Mouse (Mus musculus) thymus, adult 2 months (tissue): ENCODE results near the gene Tia1. TPM values are rescaled to one million over a fixed set of nuclear protein-coding genes. Genes with fewer than 3 reads are reported as not detected.

ENCODE experiments used
- DNase-seq: peaks from one replicate; pipeline ENCODE4 v3.0.0; 2021
- H3K27ac ChIP-seq: fragments of 200-500 bp; 2 replicates; pipeline ENCODE4 v1.5.1; 2012; ENCODE audit warnings: low read length, control low read depth; ENCODE audit not compliant: control insufficient read depth, insufficient read depth
- H3K27me3 ChIP-seq: fragments of 200-500 bp; 2 replicates; pipeline ENCODE4 v1.6.1; 2012; ENCODE audit warnings: mild to moderate bottlenecking, low read length, moderate library complexity, mixed read lengths; ENCODE audit not compliant: control insufficient read depth, insufficient read depth
- H3K36me3 ChIP-seq: fragments of 200-500 bp; 2 replicates; pipeline ENCODE4 v1.6.1; 2012; ENCODE audit warnings: mild to moderate bottlenecking, low read length, moderate library complexity; ENCODE audit not compliant: control insufficient read depth, insufficient read depth
- H3K4me1 ChIP-seq: fragments of 200-500 bp; replicated peaks from 2 replicates; pipeline ENCODE4 v1.6.1; 2012; ENCODE audit warnings: low read length; ENCODE audit not compliant: control insufficient read depth, insufficient read depth
- H3K4me3 ChIP-seq: fragments of 200-500 bp; 2 replicates; pipeline ENCODE4 v1.5.1; 2012; ENCODE audit warnings: mild to moderate bottlenecking, low read length, control low read depth, moderate library complexity; ENCODE audit not compliant: control insufficient read depth, insufficient read depth
- CTCF ChIP-seq: fragments of 200-500 bp; IDR thresholded peaks from 2 replicates; pipeline ENCODE4 v1.5.1; 2012; ENCODE audit warnings: mild to moderate bottlenecking, control low read depth, low read length, moderate library complexity, borderline replicate concordance; ENCODE audit not compliant: control insufficient read depth, poor library complexity, insufficient read depth; ENCODE audit errors: extremely low read depth
- POLR2A ChIP-seq: fragments of 200-500 bp; IDR thresholded peaks from 2 replicates; pipeline ENCODE4 v1.6.1; 2012; ENCODE audit warnings: mild to moderate bottlenecking, low read length, control low read depth, moderate library complexity; ENCODE audit not compliant: control insufficient read depth, poor library complexity, insufficient read depth; ENCODE audit errors: extremely low read depth
- WGBS: fragments of 180-500 bp; shearing (Covaris S2); methylation state at CpG from one replicate; pipeline ENCODE4 v1.1.7; 2018; 5-methylcytosine and 5-hydroxymethylcytosine counted together
- polyA plus RNA-seq: library from polyadenylated mRNA; depleted of rRNA; stranded (reverse); fragments of >200 nt; gene quantifications from 2 replicates; pipeline ENCODE4 v1.2.3, GENCODE M21; 2012

The Tia1 gene
- polyA plus RNA-seq, 1 experiment, result 83.4 TPM

DNA sequence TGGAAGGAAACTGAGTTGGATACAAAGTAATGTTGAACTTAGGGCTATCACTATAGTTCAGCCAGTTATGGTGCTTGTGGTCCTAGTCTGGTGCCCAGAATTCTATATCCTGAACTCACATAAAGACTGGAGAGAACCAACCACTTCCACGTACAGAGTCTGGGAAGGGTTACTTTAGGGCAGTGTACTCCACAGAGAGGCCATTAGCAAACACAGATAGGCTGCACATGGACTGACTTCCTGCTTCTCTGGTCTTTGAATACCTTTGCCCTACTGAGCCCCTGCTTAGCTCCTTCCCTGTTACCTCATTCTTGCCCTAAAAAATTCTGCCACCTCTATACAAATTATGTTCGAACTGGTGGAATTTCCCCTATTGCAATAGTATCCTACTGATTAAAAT lies 4.0 kb upstream of the Tia1 start:
- H3K4me1 ChIP-seq, result peaks cover 8% of the 10 kb centered on the region
- no peak overlapping the region for H3K27ac ChIP-seq
- no peak overlapping the region for H3K4me3 ChIP-seq
- H3K27me3 ChIP-seq, result no peaks in the 10 kb centered on the region
- TF ChIP-seq CTCF (no peak), POLR2A (no peak)
- WGBS, result 87% methylated on average over 2 of the region's 2 CpGs
- DNase-seq, result no peak
- H3K36me3 ChIP-seq, result no peaks in the 10 kb centered on the region

DNA sequence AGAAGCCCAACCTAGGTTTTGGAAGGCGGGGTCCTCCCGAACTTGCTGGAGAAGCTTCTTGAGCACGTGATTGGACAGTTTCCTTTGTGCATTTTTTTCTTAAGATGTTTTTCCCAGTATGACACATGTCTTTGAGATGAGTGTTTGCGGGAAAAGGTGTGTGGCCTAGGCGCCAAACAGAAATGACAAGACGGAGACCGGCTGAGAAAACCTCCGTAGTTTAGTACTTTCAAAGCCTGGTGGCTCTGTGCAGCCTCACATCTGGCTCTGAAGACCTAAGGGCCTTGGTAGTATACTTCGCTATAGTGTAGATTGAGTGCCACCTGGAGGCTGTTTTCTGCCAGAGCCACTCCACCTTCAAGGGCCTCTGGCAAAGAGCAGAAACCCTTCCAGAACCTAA lies 3.0 kb upstream of the Tia1 start:
- WGBS, result 6% methylated on average over 9 of the region's 9 CpGs
- Histone ChIP-seq H3K27ac (no peak overlapping the region), H3K4me1 (peaks cover 8% of the 10 kb centered on the region), H3K36me3 (no peaks in the 10 kb centered on the region), H3K27me3 (no peaks in the 10 kb centered on the region), H3K4me3 (no peak overlapping the region)
- peak; percentile 86 for DNase-seq
- TF ChIP-seq POLR2A (no peak), CTCF (no peak)

DNA sequence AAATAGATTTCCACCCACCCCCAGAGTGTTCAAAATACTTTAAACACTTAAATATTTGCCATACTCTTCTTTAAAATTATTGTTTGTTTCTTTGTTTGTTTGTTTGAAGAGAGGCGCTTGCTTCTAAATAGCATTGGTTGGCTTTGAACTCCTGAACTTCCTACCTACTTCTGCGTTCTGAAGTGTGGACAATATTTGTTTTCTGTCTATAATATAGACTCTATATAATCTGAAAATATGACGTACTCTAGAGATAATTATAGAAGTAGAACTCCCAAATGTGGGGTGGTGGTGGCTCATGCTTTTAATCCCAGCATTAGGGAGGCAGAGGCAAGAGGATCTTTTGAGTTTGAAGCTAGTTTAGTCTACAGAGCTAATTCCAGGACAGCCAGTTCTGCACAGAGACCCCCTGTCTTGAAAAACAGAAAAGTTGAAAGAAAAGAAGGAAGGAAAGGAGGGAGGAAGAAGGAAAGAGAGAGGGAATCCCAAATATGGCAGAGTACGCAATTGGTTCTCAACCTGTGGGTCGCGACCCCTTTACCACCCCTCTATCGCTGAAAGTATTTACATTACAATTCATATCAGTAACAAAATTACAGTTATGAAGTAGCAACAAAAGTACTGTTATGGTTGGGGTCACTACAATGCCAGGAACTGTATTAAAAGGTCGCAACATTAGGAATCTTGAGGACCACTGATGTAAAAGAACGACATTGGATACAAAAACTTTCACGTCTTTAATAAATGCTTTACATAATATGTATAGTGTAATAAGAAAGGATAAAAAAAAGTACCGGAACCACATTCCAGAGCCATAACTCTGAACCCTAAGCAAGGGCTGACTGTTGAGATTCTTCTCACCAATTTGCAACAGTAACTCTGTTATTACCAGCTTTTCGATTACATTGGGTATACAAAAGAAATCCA lies 1.1 kb upstream of the Tia1 start:
- Histone ChIP-seq H3K36me3 (no peaks in the 10 kb centered on the region), H3K4me3 (no peak overlapping the region)

DNA sequence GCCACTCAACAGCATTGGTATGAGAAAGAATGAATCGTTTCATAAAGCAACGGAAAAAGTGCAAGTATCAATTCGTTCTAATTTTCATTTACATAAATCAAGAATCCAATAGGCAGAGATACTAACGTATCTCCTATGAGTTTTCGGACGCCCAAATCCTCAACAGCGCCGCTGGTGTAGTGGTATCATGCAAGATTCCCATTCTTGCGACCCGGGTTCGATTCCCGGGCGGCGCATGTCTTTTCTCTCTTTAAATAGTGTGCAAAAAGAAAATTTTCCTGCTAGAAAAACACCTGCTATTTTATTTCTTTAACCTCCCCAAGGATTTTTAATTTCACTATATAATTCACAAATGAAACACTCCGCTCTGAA lies 305 bp upstream of the Tia1 start:
- Histone ChIP-seq H3K4me3 (peak overlapping the region; percentile 67), H3K36me3 (no peaks in the 10 kb centered on the region), H3K27ac (no peak overlapping the region; the same call in 1 of the 2 replicates), H3K4me1 (peaks cover 5% of the 10 kb centered on the region), H3K27me3 (no peaks in the 10 kb centered on the region)
- peak; percentile 81 for DNase-seq
- under 1% methylated on average over 15 of the region's 15 CpGs for WGBS
- TF ChIP-seq POLR2A, result no peak
- no peak for TF ChIP-seq CTCF

More for the DNA sequence above, 1.1 kb upstream of the Tia1 start:
- no peak for DNase-seq
- no peak overlapping the region for H3K27ac ChIP-seq
- 57% methylated on average over 12 of the region's 12 CpGs for WGBS
- H3K27me3 ChIP-seq, result no peaks in the 10 kb centered on the region
- H3K4me1 ChIP-seq, result peaks cover 5% of the 10 kb centered on the region
- TF ChIP-seq CTCF (no peak), POLR2A (no peak)

DNA sequence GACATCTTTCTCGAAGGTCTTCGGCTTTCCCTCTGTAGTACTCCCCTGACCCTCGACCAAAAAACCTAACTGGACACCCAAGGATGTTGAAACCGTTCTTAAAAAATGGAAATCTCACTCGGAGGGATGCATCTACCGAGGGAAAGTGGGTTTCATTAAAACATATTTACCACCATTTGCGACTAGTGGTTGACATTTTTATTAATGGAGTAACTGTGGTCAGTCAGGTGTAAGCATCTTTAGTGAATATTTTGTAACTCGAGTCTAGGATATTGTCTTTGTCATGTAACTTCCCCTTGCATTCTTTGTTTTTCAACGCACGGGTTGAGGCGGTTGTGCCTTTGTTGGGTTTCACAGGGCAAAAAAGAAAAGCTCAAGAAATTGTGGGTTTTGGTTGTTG lies 977 bp downstream of the Tia1 start:
- Histone ChIP-seq H3K36me3 (no peaks in the 10 kb centered on the region), H3K4me1 (peaks cover 5% of the 10 kb centered on the region), H3K27ac (no peak overlapping the region; the same call in 1 of the 2 replicates), H3K27me3 (no peaks in the 10 kb centered on the region), H3K4me3 (peak overlapping the region; percentile 26; the same call in 1 of the 2 replicates)
- TF ChIP-seq CTCF, result no peak
- DNase-seq, result peak; percentile 16
- 0% methylated on average over 11 of the region's 11 CpGs for WGBS

DNA sequence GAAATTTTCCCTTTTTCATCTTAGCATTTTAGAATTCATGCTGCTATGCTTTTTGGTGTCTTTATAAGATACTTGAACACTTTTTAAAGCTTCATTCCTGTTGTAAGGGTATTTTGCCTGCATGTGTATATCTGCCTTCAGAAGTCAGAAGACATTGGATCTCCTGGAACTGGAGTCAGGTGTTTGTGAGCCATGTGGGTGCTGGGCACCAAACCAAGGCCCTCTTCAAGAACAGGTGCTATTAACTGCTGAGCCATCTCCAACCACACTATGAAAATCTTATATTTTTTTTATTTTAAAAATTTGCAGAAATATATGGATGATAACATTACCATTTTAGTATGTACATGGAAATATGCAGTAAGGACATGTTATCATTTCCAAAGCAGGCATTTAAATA lies 2.3 kb downstream of the Tia1 start:
- H3K4me3 ChIP-seq, result no peak overlapping the region
- H3K27ac ChIP-seq, result no peak overlapping the region
- no peak for DNase-seq
- H3K27me3 ChIP-seq, result no peaks in the 10 kb centered on the region
- no peaks in the 10 kb centered on the region for H3K36me3 ChIP-seq
- TF ChIP-seq POLR2A (no peak), CTCF (no peak)
- 0 out of 2 replicates have a peak, but pooled peaks cover 2% of the 10 kb centered on the region for H3K4me1 ChIP-seq
